Mouse (Mus musculus) spleen, embryonic (tissue): ENCODE measurements around the gene Phf14.

ENCODE experiments used
- CTCF ChIA-PET: fragments of 350-600 bp; sonication (Branson Sonifier 250); formaldehyde crosslinking; loops from one replicate; lab custom pipeline; 2022; lab: Charles Lee

Gene Phf14

DNA sequence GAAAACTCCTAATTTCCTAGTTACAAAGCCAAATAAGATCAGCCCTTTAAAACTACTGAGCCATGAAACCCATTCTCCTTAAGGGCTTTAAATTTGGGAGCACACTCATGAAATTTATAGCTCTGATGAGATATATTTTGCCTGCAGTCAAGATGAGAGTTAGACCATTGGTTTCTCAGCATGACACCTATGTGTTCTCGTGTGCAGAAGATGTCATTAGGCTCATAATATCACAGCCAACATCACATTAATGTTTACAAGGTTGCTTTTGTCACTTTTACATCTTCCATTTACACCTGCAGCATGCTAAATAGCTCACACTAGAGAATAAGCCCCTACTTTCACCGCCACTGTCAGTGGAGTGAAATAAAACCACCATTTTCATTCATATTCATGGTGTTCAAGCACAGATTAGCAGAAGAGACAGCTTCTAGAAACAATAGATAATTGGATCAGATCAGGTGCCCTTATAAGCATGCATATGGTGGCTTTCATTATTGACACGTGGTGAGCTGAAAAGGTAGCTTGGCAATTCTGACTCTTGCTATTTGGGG lies 181.9 kb downstream of the Phf14 start:
- CTCF ChIA-PET: no interaction called here

DNA sequence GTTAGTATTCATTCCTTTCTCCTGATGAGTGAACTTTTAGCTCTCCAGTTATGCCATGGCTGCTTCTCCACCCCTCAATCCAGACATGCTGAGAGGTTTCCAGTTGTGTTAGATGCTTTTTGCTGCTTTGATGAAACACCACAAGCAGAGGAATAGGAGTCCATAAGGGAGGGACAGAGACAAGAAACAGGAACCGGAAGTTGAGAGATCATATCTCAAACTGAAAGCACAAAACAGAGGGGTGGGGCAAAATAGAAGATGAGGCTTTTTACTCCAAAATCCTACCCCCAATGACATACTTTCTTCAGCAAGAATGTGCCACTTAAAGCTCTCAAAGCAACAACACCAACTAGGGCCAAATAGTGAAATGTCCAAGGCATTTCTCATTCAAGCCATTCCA lies 188.1 kb downstream of the Phf14 start:
- CTCF ChIA-PET: no interaction called here

DNA sequence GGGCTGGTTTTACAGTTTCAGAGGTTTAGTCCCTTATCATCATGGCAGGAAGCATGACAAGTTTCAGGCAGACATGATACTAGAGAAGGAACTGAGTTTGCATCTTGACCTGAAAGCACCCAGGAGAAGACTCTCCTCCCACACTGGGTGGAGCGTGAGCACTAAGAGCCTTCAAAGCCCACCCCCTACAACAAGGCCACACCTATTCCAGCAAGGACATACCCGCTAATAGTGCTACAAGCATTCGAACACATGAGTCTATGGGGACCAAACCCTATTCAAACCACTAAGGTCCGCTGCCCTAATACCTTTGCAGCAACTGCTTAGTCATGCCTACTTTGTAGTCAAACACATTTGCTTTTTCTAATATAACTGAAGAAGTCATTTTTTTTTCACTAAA lies 189.5 kb downstream of the Phf14 start:
- CTCF ChIA-PET: no interaction called here

DNA sequence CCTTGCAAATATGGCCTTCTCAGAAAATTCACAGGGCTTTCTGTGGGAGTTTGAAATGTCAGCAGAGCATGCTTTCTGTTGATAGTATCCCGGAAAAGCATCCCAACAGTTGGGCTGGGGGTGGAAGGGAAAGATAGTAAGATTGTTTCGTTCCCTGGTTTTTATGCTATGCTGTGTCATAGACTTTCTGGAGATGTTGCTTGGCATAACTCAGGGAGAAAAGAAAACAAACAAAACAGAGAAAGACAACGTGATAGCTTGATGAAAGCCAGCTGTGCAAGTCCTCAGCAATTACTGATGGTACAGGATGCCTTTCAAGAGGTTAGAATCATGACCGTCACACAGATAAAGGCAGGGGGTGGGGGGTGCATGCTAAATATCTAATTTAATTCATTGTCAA lies 197.5 kb downstream of the Phf14 start:
- CTCF ChIA-PET: no interaction called here

DNA sequence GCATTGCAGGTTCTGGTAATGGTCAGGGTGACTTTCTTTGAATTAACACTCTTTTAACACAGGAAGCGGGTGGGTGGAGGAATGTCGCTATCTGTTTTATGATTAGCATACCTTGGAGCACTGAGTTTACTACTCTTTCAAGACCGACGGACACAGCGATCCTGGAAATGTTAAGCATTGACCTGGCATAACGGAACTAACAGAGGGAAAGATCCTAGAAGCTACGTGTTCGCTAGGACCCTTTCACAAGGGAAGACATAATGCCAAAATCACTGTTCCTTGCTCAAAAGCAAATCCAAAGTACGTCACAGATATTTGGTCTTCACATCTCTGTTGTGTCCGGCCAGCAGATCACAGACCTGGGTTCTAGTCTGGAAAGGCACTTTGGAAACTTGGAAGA lies 199.7 kb downstream of the Phf14 start:
- CTCF ChIA-PET: no interaction called here

DNA sequence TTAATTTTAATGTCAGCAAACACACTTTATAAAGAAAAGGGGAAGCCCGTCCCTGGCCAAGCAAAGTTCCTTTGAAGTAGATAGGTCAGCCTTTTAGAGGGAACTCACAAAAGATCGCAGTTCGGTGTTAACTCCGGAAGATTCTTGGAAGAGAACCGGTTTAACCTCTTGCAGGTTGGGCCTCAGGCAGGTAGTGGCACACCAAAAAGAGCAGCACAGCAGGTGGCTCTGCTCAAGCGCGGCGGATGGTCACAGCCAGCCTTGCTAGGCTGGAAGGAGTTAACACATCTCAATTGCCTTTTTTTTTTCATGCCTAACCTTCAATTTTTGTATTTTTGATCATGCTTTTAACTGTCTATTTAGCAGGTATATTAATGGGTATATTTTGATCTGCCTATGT lies 200.2 kb downstream of the Phf14 start:
- CTCF ChIA-PET: no interaction called here

DNA sequence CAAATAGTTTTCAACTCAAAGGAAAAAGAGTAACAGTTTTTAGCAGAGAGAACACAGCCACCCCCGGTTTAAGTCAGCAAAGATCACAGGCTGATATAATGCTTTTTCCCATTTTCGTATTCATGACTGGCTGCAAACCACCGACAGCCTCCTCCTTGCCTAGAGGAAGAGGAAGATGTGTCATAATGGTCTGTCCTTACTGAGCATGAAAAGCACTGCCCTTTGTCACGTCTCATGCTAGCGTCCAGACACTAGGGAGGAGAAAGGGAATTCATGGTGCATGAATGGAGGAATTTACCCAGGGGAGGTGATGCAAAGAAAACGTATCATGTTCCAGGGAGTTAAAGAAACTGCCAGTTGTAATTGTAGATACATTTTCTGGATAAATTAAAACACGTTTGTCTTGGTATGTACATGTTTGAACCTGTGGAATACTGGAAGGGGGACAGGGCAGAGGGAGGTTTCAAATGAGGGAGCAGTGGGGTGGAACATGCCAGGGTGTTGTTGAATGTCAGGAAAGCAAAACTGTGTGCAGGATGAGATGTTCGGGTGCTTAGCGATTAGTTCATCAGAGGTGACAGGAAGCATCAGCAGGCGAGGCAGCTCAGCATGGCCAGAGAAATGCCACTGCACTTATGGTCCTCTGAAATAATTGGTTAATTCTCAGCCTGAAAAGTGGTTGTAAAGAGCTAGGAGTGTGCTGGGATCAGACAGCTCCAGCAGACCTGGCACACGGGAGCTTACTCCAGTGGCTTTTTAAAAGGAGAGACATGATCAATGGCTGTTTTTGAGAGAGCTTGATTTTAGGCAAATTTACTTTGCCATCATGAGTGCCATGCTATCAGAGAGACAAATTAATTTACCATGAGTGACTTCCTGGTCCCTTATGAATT lies 209.6 kb downstream of the Phf14 start:
- CTCF ChIA-PET: no interaction called here

DNA sequence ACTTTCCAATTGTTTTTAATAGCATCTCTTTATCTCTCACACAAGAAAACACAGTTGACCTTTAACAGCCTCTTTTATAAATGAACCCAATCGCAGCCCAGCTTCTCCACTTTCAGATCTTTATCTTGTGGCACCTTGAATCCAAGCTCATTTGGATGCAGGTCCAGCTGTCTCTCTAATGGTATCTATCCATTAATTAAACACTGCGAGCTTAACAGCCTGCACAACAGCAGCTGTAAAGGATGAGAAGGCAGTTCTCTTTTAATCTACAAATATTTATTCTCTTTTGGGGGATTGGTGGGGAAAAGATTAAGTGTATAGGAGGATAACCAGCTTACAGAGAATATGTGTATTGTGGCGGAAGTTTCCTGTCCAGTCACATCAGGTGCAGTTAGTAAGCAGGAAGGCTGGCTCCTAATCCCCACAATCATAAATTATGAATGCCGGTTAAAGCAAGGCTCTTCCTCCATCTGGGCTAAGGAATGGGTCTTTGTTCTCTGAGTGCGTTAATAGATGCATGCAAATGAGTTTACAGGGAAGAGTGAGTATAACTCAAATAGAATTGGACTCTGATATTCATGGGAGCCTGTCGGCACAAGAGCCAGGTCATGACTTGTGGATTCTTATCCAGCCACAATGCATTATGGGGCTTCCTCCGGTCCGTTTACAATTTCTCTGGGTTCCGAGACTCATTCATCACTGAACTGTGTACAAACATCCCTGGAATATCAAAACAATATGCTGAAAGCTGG lies 210.4 kb downstream of the Phf14 start:
- CTCF ChIA-PET: no interaction called here

DNA sequence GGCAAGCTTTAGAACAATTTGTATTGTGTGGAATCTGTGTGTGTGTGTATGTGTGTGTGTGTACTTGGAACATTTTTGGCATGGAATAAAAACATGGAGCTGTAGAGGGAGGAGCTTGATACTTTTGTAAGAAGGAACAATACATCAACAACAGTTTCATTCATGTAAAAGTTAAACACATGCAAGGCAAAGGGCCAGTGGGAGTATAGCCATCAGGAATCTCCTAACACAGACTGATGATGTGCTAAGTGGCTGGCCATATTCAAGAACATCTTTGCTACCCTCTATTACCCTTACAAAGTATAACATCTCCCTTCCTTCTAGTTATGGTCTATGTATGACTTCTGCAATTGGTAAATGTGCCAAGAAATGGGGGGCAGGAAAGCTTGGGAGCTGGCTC lies 215.2 kb downstream of the Phf14 start:
- CTCF ChIA-PET: no interaction called here

DNA sequence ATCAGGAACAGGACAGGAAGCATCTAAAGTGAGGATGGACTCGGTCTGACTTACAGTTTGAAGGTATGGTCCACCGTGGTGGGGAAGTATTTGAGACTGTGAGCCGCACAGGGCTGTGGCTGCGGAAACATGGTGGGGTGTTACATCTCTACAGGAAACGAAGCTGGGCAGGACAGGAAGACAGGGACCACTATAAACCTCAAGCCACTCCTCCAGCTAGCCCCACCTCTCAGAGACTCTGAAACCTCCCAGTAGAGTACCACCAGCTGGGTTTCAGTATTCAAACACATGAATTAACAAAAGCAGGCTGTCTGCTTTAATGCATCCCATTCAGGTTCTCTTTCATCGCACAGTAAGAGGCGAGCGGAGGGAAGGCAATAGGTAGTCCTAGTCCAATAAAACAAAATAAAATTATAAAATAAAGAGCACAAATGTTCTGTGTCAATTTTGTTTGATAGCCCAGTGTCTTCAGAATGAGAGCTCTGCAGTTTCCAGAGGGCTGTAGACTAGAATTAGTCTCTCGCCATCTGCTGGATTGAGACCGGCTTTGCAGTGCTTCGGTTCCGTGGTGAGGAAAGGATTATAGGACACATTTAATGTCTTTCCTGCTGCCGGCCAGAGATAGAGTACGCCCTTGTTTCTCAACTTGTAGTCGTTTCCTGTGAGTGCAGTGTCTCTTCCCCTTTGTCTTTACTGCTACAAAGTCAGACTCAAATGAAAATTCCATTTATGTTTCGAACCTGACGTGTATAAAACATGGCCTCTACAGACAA lies 217.6 kb downstream of the Phf14 start:
- CTCF ChIA-PET: interaction anchor here (0.7 kb wide), 1 partner anchor 39 kb away, joined by 3 read pairs; no protein-coding TSS in a partner anchor

DNA sequence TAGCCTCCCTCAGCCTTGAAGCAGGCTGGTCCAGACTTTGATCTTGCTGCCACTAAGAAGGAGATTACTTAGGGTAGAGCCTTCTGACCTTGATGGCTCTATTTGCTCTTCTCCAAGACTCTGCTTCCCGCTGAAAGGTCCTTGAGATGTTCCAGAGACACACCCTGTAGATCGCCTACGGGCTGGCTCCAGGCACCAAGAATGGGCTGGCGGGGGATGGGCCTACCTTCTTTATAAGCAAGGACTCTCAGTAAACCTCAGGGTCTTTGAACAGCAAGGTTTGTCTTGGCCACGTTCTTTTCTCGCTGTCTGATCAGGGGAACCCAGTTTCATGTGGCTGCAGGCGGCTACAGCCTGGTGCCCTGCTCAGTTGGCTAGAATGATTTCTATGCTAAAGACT lies 219.0 kb downstream of the Phf14 start:
- CTCF ChIA-PET: interaction anchor here (0.6 kb wide), 1 partner anchor 336 kb away, joined by 3 read pairs; no protein-coding TSS in a partner anchor

DNA sequence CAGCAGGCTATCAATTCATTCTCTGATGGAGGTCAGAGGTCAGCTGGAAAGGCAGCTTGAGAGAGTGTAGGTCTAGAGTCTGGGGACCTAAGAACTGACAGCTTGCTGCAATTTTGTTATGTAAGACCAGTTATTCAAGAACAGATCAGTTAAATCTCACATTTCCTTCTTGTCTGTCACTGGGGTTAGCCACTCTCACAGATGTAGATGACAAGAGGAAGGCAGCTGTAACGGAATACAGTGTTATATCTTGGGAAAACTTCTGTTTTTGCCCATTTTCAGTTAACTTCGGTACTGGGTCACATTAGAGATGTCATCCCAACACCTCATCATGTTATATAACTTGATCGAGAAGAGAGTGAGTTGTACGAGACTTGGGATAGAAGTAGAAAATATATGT lies 219.7 kb downstream of the Phf14 start:
- CTCF ChIA-PET: interaction anchor here (0.6 kb wide), 1 partner anchor 336 kb away, joined by 3 read pairs; no protein-coding TSS in a partner anchor
